Mouse (Mus musculus) large intestine, adult 2 months (tissue): ENCODE data around the gene Casp1. TPM values are rescaled to one million over a fixed set of nuclear protein-coding genes. Genes with fewer than 3 reads are reported as not detected.

Experiments used
- DNase-seq: peaks from one replicate; pipeline ENCODE4 v3.0.0-alpha.2; 2012; ENCODE audit warnings: low read depth, low spot score
- WGBS: fragments of 180-500 bp; shearing (Covaris S2); methylation state at CpG from one replicate; pipeline ENCODE4 v1.1.7; 2018; 5-methylcytosine and 5-hydroxymethylcytosine counted together
- polyA plus RNA-seq: library from polyadenylated mRNA; depleted of rRNA; stranded (reverse); fragments of >200 nt; gene quantifications from 2 replicates; pipeline ENCODE4 v1.2.3, GENCODE M21; 2012; rRNA removed

Gene Casp1
- polyA plus RNA-seq, result 15.5 and 17.2 TPM in 2 replicates

DNA sequence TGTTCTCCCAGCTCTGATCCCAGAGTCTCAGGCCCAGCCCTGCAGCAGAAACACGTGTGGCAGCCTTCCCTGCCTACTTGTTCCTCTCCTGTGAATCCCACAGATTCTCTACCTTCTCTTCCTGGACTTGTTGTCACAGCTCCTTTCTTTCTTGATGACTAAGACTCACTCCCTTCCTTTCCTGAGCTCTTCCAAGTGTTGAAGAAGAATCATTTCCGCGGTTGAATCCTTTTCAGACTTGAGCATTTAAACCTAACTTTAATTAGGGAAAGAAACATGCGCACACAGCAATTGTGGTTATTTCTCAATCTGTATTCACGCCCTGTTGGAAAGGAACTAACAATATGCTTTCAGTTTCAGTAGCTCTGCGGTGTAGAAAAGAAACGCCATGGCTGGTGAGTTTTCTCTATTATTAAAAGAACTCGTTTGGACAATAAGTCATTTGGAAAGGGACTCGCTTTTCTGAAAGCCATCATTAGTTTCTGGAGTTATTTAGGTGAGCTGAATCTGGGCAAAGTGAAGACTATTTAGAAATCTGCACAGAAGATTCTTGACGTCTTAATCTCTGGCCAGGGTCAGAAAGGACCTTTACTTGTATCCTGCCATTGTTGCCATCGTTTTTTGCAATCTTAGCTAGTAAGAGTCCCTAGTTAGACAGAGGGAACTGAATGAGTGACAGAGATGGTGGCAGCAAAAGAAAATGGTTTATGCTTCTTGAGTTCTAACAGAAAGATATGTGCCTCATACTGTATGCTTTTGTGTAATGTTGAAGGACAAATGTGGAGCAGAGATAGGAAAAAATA lies at the start of gene Casp1:
TSS of gene Casp1 (plus strand) at position 189 of the 803 bp plus-strand sequence.
- WGBS, result 26% methylated on average over 11 of the region's 11 CpGs
- no peak for DNase-seq

DNA sequence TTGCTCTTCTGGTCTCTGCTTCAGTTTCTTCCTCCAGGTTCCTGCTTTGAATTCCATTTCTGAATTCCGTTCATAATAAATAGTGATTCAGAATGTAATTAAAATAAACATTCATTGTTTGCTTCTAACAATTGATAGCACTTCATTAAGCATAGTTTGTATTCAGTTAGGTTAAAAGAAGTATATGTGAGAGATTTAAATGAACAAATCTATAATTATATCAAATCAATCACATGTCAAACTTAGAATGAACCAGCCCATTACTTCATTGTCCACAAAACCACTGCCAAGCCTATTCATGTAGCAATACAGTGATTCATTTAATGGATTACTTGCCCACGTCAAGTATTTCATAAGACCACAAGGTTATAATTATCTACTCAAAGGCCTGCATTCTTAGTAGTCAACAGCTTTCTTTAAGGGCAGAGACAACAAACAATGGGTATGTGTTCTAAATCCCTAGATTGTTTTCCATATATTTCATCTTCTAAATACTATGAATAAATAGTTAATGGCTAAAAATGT lies 34.3 kb upstream of the Casp1 start:
- DNase-seq, result no peak

DNA sequence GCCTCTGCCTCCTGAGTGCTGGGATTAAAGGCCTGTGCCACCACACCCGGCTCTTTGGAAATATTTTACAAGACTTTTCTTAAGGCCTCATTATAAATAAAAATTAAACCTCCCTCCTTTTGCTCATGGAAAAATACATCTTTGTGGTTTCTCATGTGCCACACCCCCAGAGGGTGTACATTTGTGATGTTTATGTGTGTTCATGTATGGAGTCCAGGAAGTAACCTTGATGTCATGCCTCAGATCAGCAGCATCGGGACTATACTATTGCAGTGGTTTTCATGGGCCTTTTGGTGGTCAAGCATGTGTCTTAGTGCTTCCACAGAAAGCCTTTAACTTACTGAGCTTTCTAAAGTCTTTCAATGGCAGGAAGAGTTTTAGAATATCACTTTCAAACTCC lies 28.0 kb upstream of the Casp1 start:
- DNase-seq, result no peak
- WGBS, result 74% methylated on average over 2 of the region's 2 CpGs

More for the DNA sequence above, 34.3 kb upstream of the Casp1 start:
- 77% methylated on average over 2 of the region's 2 CpGs for WGBS

DNA sequence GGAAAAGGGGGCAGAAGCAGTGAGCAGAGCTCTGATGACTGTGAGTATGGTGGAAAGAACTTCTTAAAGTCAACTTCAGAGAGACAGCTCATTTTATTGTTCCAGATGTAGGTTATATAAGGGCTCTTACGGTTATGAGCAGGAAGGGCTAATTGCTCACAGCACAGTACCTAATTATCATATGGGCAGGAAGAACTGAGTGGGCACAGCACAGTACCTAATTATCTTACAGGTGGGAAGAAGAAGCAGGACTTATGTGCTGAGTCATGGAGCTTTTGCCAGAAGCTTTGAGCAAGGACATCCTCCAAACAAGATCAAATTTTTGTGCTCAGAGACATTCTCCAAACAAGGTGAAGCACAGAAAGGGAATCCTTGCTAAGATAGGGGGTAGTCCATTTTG lies 27.4 kb upstream of the Casp1 start:
- WGBS, result 18% methylated on average over 1 of the region's 1 CpGs
- DNase-seq, result no peak

DNA sequence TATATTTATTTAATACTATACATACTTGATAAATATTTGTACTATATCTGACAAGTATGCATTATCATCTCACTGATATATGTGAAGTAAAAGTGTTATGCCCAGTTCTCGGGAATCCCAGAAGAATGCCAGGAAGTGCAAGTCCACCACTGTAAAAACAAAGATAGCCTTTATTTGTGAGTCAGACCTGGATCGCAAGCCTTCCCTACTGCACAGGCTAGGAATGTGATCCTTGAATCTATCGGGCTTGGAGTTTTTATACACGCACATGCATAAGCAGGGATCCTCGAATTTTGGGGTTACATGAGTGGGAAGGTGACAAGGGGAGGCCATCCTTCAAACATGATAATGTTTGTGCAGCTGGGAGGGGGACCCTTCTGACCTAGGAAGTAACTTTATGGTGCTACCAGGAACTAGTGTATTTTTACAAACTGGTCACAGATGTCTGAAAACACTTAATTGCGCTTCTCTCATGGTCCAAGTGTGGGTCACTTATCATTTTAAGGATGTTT lies 26.9 kb upstream of the Casp1 start:
- DNase-seq, result no peak
- WGBS, result 70% methylated on average over 6 of the region's 6 CpGs

DNA sequence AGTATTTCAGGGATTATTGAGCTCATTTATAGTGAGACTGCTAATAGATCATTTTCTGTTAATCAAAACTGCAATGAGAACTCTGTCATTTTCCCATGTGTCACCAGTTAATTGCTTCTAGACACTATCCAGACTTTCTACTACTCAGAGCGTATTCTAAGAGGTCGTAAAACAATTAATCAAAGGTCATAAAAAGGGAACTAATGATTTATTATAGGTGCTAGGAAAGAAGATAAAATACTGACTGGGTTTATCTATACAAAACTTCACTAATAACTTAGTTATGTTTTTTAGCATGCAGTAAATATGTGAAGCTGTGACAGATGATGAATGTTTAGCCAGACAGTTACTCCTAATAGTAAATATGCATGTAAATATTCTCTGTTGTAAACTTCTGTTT lies 12.2 kb upstream of the Casp1 start:
- 42% methylated on average over 2 of the region's 2 CpGs for WGBS
- DNase-seq, result no peak

DNA sequence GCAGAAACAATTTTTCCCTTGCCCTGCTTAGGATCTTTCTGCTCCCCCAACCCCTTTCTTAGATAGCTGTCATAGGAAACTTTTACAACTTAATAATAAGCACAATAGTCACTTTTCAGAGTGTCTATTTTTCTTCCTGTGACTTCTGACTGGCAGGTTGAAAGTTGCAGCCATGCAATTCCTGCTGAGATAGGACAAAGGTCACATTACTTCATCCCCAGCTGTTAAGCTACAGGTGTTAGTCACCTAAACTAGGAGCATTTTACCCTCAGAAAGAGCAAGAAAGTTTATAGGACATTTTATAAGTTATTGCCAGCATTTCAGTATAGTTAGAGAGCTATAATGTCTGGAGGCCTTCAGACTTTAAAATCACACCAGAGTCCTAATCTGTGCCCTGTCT lies 11.7 kb upstream of the Casp1 start:
- peak; percentile 67 for DNase-seq

DNA sequence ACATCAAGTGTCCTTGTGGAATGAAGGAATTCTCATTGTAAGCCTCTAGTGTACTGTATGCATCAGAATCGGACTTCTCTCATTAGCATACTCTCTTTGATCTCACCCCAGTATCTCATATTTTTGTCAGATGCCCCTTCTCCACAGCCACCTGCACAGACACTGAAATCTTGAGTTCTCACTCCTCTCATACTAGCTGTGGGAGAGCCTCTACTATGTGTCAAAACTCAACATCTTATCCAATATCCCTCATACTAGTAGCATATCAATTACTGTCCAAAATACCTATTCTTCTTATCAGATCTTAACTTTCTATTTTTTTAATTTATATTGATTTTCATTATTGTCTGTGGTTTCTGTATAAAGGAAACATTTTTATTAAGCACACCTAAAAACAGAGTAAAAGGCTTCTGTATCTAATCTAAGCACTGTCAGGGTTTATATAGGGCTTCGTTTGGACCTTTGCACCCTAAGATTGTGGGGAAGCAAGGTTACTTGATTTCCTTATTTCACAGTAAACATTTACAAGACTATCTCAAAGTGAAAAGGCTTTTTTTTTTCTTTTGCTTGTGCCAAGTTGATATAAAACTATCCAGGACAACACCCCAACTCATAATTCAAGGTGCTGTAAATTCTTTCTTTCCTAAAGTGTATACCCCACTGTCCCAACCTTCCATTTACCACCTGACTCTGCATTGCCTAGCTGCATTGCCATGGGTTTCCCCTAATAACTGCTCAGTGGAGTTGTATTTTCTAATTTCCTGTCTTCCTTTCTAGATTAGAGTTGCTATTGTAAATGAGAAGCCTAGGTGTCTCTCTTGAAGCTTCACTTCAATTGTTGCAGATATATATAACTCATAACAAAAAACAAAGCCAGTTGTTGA lies 1.7 kb upstream of the Casp1 start:
- 33% methylated on average over 2 of the region's 2 CpGs for WGBS
- DNase-seq, result no peak

DNA sequence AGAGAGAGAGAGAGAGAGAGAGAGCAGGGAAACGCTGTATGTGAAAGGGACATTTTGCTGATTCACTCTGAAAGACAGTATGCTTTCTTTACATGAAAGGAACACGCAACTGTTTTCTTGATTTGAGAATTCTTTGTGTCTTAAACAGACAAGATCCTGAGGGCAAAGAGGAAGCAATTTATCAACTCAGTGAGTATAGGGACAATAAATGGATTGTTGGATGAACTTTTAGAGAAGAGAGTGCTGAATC lies 740 bp downstream of the Casp1 start:
- no peak for DNase-seq
- WGBS, result 18% methylated on average over 2 of the region's 2 CpGs

DNA sequence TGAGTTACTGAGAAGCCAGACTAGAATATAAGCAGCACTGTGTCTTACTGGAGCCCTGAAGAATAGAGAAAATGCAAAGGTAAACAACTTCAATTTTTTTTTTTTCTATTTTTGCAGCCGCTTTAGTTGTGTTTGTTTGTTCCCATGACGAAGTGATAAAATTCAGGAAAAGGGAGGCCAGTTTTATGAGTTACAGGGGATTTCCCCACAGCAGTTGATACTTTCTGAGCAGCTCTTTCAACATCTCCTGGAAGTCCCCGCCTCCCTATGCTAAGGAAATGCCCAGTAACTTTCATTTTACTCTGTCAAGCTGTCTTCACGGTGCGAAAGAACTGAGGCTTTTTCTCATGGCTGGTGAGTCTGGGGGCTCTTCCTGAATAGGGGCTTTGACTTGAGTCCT lies 10.2 kb downstream of the Casp1 start, which contains the start of gene Casp4:
TSS of gene Casp4 (plus strand) at position 268 of the 400 bp plus-strand sequence.
- WGBS, result under 1% methylated on average over 5 of the region's 5 CpGs
- DNase-seq, result no peak

DNA sequence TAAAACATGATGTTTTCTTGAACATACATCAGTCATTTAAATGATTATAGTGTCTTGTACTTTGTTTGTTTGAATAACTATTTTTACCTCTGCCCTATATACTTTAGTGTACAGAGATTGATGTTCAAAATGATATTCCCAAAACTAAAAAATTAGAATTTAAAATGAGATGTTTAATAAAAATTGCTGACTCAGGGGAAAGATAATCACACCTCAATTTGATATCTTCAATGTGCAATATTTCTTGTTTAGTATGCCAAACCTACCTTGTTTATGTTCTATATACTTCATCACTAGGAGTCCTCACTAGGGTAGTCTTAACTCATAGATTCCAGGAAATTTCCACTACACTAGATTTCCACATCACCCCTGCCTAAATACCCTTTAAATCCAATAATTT lies 11.8 kb downstream of the Casp1 start:
- no peak for DNase-seq

DNA sequence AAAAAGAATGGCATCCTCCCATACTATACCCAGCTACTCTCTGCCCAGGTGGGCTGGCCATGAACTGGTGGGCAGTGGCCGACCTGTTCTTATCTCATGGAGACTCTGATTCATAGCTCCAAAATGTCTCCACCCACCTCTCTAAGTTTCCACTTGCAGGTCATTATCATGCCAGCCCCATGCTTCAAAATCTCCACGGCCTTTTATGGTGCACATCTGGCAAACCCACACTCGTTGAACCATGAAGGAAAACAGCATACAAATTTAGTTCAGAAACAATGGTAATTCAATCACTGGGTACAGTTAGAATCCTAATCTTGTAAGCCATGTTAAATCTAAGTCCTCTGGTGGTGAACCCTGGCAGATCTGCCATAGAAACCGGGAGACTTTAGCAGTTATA lies 13.1 kb downstream of the Casp1 start:
- WGBS, result 27% methylated on average over 4 of the region's 4 CpGs
- no peak for DNase-seq

DNA sequence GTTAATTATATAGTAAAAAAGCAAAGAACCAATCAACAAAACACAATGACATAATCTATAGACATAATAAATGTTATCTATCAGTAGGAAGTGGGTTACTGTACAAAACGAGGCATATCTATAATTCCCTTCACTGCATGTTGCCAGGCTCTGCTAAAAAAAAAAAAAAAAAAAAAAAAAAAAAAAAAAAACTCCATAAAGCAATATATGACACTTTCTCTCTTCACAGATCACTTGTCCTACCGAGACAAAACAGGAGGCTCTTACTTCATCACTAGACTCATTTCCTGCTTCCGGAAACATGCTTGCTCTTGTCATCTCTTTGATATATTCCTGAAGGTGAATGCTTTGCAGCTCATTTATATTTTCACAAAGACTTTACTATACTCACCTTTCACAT lies 29.9 kb downstream of the Casp1 start:
- no peak for DNase-seq
- 58% methylated on average over 3 of the region's 3 CpGs for WGBS

DNA sequence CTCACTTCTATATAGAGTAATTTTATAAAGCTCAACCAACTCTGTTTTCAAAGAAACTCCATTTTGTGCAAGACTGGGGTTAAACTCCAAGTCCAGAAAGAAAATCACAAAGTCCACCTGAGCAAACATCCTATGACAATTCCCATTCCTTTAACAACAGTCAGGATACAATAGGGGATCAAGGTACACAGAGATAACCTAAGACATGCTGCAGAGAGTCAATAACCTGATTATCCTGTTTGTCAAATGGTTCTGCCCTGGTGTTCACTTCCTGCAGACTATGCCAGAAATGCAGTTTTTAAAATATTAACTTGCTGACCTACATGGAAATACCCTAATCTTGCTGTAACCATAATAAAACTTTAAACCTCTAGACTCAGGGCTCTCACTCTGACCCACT lies 34.1 kb downstream of the Casp1 start:
- DNase-seq, result peak; percentile 74

DNA sequence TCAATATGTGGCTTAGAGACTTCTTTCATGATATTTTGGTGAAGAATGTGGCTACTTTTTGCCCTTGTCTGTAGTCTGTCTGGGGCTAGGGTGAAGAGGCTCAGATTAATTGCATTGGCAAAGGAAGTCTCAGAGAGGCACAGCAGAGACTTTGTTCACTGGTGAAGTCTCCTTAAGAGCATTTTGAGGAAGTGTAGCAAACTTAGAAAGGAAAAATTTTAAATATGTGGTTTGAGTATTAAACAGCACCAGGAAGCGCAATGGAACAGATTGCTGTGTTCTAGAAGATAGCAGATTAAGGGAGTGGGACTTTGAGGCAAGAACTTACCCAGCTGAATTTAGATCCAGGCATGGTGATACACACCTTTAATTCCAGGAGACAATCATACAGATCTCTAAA lies 35.1 kb downstream of the Casp1 start:
- no peak for DNase-seq
- 87% methylated on average over 1 of the region's 1 CpGs for WGBS

DNA sequence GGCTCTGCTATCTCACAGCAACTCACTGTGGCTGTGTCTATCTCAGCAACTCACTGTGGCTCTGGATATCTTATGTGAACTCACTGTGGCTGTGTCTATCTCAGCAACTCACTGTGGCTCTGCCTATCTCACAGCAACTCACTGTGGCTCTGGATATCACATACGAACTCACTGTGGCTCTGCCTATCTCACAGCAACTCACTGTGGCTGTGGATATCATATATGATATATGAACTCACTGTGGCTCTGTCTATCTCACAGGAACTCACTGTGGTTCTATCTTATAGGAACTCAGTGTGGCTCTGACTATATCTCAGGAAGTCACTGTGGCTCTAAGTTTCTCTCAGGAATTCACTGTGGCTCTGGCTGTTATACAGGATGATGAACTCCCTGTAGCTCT lies 44.8 kb downstream of the Casp1 start:
- 87% methylated on average over 1 of the region's 1 CpGs for WGBS
- DNase-seq, result no peak

DNA sequence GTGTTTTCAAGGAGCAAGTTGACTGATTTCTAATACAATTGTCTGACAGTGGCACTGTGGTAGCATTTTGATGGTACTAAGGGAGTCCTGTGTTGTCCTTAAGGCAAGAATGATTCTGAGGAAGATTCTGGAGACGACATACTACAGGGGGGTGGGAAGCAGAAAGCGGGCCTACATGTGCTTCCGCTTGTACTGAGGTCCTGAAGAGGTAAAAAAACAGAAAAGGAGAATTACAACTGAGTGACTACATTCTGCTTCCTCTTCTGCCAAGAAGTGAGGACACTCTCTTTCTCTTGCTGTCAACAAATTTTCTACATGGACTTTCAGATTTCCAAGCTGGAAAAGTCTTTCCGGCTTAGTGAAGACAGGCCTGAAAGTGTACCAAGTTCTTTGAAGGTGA lies 45.8 kb downstream of the Casp1 start:
- no peak for DNase-seq
- 77% methylated on average over 4 of the region's 4 CpGs for WGBS

DNA sequence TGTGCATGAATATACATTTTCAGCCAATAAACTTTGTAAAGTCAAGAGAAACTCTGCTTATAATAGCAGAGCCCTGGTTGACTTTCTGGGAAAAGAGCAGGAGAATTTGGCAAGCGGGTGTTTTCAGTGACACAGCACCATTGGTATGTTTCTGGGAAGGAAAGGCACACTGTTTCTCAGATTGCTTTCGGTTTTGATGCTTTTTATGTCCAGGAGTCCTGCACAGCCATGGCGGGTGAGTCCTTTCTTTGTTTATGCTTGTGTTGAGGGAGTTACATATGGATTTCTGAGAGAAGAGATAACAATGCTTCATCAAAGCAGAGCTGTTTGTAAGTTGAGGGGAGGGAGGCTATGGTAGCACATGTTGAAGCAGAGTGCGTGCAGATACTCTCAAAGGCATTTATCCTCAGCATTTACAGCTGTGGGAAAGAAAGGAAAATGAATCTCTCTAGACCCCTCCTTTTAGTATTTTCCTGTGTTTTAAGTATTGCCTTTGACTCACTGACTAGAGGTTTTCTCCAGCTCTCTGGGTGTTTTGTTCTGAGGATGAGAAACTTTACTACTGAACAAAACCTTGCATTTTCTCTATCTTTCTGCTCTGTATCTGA lies 47.1 kb downstream of the Casp1 start, which contains the start of gene Casp12:
TSS of gene Casp12 (plus strand) at position 140 of the 608 bp plus-strand sequence.
- WGBS, result 29% methylated on average over 4 of the region's 4 CpGs
- DNase-seq, result no peak

DNA sequence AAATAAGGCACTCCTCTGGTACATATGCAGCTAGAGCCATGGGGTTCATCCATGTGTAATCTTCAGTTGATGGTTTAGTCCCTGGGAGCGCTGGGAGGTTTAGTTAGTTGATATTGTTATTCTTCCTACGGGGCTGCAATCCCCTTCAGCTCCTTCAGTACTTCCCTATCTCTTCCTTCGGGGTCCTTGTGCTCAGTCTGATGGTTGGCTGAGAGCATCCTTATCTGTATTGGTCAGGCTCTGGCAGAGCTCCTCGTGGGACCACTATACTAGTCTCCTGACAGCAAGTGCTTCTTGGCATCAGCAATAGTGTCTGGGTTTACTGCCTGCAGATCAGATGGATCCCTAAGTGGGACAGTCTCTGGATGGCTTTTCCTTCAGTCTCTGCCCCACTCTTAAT lies 49.1 kb downstream of the Casp1 start:
- no peak for DNase-seq
- 80% methylated on average over 4 of the region's 4 CpGs for WGBS

DNA sequence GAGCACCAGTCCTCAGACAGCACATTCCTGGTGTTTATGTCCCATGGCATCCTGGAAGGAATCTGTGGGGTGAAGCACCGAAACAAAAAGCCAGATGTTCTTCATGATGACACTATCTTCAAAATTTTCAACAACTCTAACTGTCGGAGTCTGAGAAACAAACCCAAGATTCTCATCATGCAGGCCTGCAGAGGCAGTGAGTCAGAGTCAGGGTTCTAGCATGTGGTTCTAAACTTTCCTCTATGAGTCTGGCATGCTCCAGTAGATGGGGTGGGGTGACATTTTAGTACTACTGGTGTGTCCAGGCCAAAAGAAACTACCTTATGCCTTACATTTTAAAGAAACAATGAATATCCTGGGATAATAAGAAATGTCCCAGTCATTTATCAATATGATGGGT lies 55.4 kb downstream of the Casp1 start:
- 77% methylated on average over 2 of the region's 2 CpGs for WGBS
- DNase-seq, result no peak
